11 mouse cellular contexts compared by ENCODE assay signal in the genomic region with DNA sequence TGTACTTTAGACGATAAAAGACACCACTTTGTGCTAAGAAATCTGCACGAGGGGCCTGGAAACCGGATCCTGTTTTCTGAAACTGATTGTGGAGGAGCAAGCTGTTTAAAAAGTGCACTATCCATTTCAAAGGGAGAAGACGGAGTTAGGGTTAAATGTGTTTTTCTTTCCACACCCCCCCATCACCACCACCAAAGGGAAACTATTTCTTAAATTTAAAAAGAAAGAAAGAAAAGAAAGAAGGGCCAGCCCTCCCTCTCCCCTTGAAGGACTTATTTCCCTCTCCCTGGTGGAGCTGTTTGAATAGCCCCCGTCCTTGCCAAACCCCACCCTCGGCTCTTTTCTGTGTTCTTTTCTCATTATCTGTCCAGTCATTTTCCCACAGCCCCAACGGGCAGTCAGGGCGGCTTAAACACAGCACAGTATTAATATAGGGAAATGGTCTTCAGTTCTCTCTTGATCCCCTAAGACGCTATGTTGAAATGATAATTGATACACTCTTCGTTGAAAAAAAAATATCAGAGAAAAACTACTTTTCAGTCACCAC.
DNase-seq lines count a peak whose midpoint lies in the region; ATAC-seq lines count a peak whose summit lies in the region.
"Had no signal": no experiment of that assay in that cellular context is flagged by ENCODE, and none has a peak within 500 bp of the region (broad histone marks: within the 10 kb centered on the region; RNA-seq: fewer than 3 reads in every experiment).

No protein-coding gene starts in this region.

- no peaks in the 10 kb centered on the region for H3K9me3 ChIP-seq in heart, embryonic 12.5 days (replicated peaks)
- no peaks in the 10 kb centered on the region for H3K9me3 ChIP-seq in hindbrain, embryonic 11.5 days (ENCODE audit: control insufficient read depth, low read length)
- H3K9me3 ChIP-seq in midbrain, embryonic 15.5 days, result no peaks in the 10 kb centered on the region
- H3K9me3 ChIP-seq: liver, embryonic 15.5 days had no signal

- no peaks in the 10 kb centered on the region for H3K36me3 ChIP-seq in heart, embryonic 12.5 days
- H3K36me3 ChIP-seq in hindbrain, embryonic 11.5 days (ENCODE audit: control insufficient read depth, insufficient read depth, low read length), result no peaks in the 10 kb centered on the region
- no peaks in the 10 kb centered on the region for H3K36me3 ChIP-seq in midbrain, embryonic 15.5 days (replicated peaks)
- H3K36me3 ChIP-seq: liver, embryonic 15.5 days had no signal

- no peak overlapping the region for H3K9ac ChIP-seq in heart, embryonic 12.5 days
- no peak overlapping the region for H3K9ac ChIP-seq in hindbrain, embryonic 11.5 days (ENCODE audit: low read depth, low read length)
- H3K9ac ChIP-seq in midbrain, embryonic 15.5 days, result no peak overlapping the region
- H3K9ac ChIP-seq: liver, embryonic 15.5 days had no signal

- H3K27me3 ChIP-seq in heart, embryonic 12.5 days (replicated peaks), result no peaks in the 10 kb centered on the region
- no peaks in the 10 kb centered on the region for H3K27me3 ChIP-seq in hindbrain, embryonic 11.5 days (ENCODE audit: control insufficient read depth, insufficient read depth, low read length)
- no peaks in the 10 kb centered on the region for H3K27me3 ChIP-seq in midbrain, embryonic 15.5 days (replicated peaks)

- H3K4me2 ChIP-seq in heart, embryonic 12.5 days, result no peak overlapping the region; the same call in 1 of the 2 replicates
- no peak overlapping the region for H3K4me2 ChIP-seq in hindbrain, embryonic 11.5 days (replicated peaks; ENCODE audit: low read depth, low read length)
- H3K4me2 ChIP-seq in midbrain, embryonic 15.5 days, result peak overlapping the region; percentile 17; the same call in 1 of the 2 replicates
- H3K4me2 ChIP-seq: liver, embryonic 15.5 days had no signal

- peaks cover 15% of the 10 kb centered on the region for H3K4me1 ChIP-seq in heart, embryonic 12.5 days (replicated peaks)
- H3K4me1 ChIP-seq in hindbrain, embryonic 11.5 days (replicated peaks; ENCODE audit: control insufficient read depth, insufficient read depth, low read length), result peaks cover 2% of the 10 kb centered on the region
- H3K4me1 ChIP-seq in midbrain, embryonic 15.5 days, result peaks cover 34% of the 10 kb centered on the region

- intact Hi-C loops in heart, postnatal 36 days (cut with DNase I), result no loop called here

- H3K27ac ChIP-seq in heart, embryonic 12.5 days (ENCODE audit: poor library complexity, severe bottlenecking), result peak overlapping the region; percentile 35
- peak overlapping the region; percentile 43 for H3K27ac ChIP-seq in hindbrain, embryonic 11.5 days (ENCODE audit: low read depth, low read length)
- H3K27ac ChIP-seq in midbrain, embryonic 15.5 days, result peak overlapping the region; percentile 41; the same call in 1 of the 2 replicates
- H3K27ac ChIP-seq: liver, embryonic 15.5 days had no signal

- whole genome bisulfite sequencing in heart, embryonic 12.5 days, result 25% methylated on average over 10 of the region's 10 CpGs
- WGBS in hindbrain, embryonic 11.5 days, result 11% methylated on average over 10 of the region's 10 CpGs
- WGBS in midbrain, embryonic 15.5 days, result 3% methylated on average over 10 of the region's 10 CpGs

- no peak overlapping the region for H3K4me3 ChIP-seq in heart, embryonic 12.5 days
- no peak overlapping the region for H3K4me3 ChIP-seq in hindbrain, embryonic 11.5 days (ENCODE audit: low read depth, low read length)
- H3K4me3 ChIP-seq in midbrain, embryonic 15.5 days, result no peak overlapping the region
- H3K4me3 ChIP-seq: liver, embryonic 15.5 days had no signal

- no peak; the same call in 1 of the 2 replicates for ATAC-seq in heart, embryonic 12.5 days (ENCODE audit: insufficient number of reproducible peaks, low FRiP score)
- ATAC-seq in hindbrain, embryonic 11.5 days (ENCODE audit: low FRiP score), result peak; percentile 45
- ATAC-seq in midbrain, embryonic 15.5 days (replicated peaks), result peak; percentile 55; the same call in 1 of the 2 replicates

- no peak for DNase-seq in heart, postnatal 36 days
- peak; percentile 65 for DNase-seq in embryo, embryonic 11 days
- DNase-seq in hindbrain, embryonic 11.5 days (ENCODE audit: low spot score), result no peak
- DNase-seq in right cerebral cortex, postnatal 25 days, result no peak
- DNase-seq in ovary, adult 18-20 months (ENCODE audit: low spot score), result no peak
- DNase-seq in spleen, adult 18-20 months, result no peak
- DNase-seq: cerebellum, adult 11-12 months; gastrocnemius, postnatal 25 days had no signal
